Mouse (Mus musculus) olfactory bulb, adult 2 months (tissue): ENCODE data around the gene Celf6.

Experiments
- CTCF ChIP-seq: fragments of 200-500 bp; IDR thresholded peaks from 2 replicates; pipeline ENCODE4 v1.5.1; 2012; ENCODE audit warnings: low read depth, mild to moderate bottlenecking, low read length, moderate library complexity; ENCODE audit not compliant: insufficient read depth
- POLR2A ChIP-seq: fragments of 200-500 bp; IDR thresholded peaks from 2 replicates; pipeline ENCODE4 v1.6.1; 2012; ENCODE audit warnings: mild to moderate bottlenecking, low read depth, low read length, moderate library complexity; ENCODE audit not compliant: insufficient read depth

GRCm38 (mm10) chr9:59553719-59554118 lies 24.0 kb upstream of the Celf6 start:
- TF ChIP-seq CTCF (no peak), POLR2A (no peak)
